Mouse (Mus musculus) limb, embryonic 12.5 days (tissue): ENCODE data around the gene Mgat5. TPM values are rescaled to one million over a fixed set of nuclear protein-coding genes. Genes with fewer than 3 reads are reported as not detected.

Source experiments
- ATAC-seq: fragments of 200-750 bp; cut with Nextera tagmentation; 2 replicates; pipeline ENCODE4 v1.8.0; 2017; ENCODE audit warnings: low read depth, moderate TSS enrichment; ENCODE audit not compliant: insufficient number of reproducible peaks, insufficient read depth, low FRiP score, low TSS enrichment
- H3K27ac ChIP-seq: fragments of 300-500 bp; sonication (generic); 2 replicates; pipeline ENCODE4 v1.5.1; 2016; ENCODE audit warnings: mild to moderate bottlenecking, moderate library complexity
- H3K27me3 ChIP-seq: fragments of 300-500 bp; sonication (generic); 2 replicates; pipeline ENCODE4 v1.6.1; 2016; ENCODE audit warnings: mild to moderate bottlenecking, moderate library complexity
- H3K36me3 ChIP-seq: fragments of 300-500 bp; sonication (generic); 2 replicates; pipeline ENCODE4 v1.6.1; 2016; ENCODE audit warnings: mild to moderate bottlenecking, moderate library complexity
- H3K4me1 ChIP-seq: fragments of 300-500 bp; sonication (generic); replicated peaks from 2 replicates; pipeline ENCODE4 v1.6.1; 2016
- H3K4me2 ChIP-seq: fragments of 300-500 bp; sonication (generic); 2 replicates; pipeline ENCODE4 v1.6.1; 2016; ENCODE audit warnings: mild to moderate bottlenecking, moderate library complexity
- H3K4me3 ChIP-seq: fragments of 300-500 bp; sonication (generic); replicated peaks from 2 replicates; pipeline ENCODE4 v1.5.1; 2016; ENCODE audit warnings: mild to moderate bottlenecking
- H3K9ac ChIP-seq: fragments of 300-500 bp; sonication (generic); replicated peaks from 2 replicates; pipeline ENCODE4 v1.6.1; 2016; ENCODE audit warnings: mild to moderate bottlenecking, moderate library complexity
- H3K9me3 ChIP-seq: fragments of 300-500 bp; sonication (generic); 2 replicates; pipeline ENCODE4 v1.6.1; 2016; ENCODE audit warnings: mild to moderate bottlenecking, moderate library complexity
- WGBS: fragments of 180-500 bp; shearing (Covaris S2); methylation state at CpG from one replicate; pipeline ENCODE4 v1.1.7; 2016; 5-methylcytosine and 5-hydroxymethylcytosine counted together
- polyA plus RNA-seq: library from polyadenylated mRNA; unstranded; fragments of >200 nt; fragmentation: Nextera tagmentation; extraction: Ambion mirVana; gene quantifications from 2 replicates; pipeline ENCODE4 v1.2.1, GENCODE M21; 2016

The Mgat5 gene
- polyA plus RNA-seq, 1 experiment from 2014 or later: 6.2 TPM

GRCm38 (mm10) chr1:127344913-127345312, 140.1 kb downstream of the Mgat5 start:
- no peak for ATAC-seq
- Histone ChIP-seq H3K9ac (no peak overlapping the region), H3K27ac (no peak overlapping the region), H3K36me3 (no peaks in the 10 kb centered on the region), H3K4me2 (no peak overlapping the region), H3K27me3 (no peaks in the 10 kb centered on the region), H3K9me3 (no peaks in the 10 kb centered on the region), H3K4me3 (no peak overlapping the region), H3K4me1 (peaks cover 9% of the 10 kb centered on the region)
- WGBS: 67% methylated on average over 9 of the region's 9 CpGs

GRCm38 (mm10) chr1:127346596-127347139, 141.9 kb downstream of the Mgat5 start:
- WGBS: 46% methylated on average over 3 of the region's 3 CpGs
- no peak for ATAC-seq
- no peak overlapping the region for H3K27ac ChIP-seq

GRCm38 (mm10) chr1:127347878-127348620, 143.2 kb downstream of the Mgat5 start:
- Histone ChIP-seq H3K27ac (no peak overlapping the region; the same call in 1 of the 2 replicates), H3K4me2 (no peak overlapping the region), H3K4me3 (no peak overlapping the region), H3K36me3 (no peaks in the 10 kb centered on the region), H3K9me3 (no peaks in the 10 kb centered on the region), H3K4me1 (peaks cover 9% of the 10 kb centered on the region), H3K27me3 (no peaks in the 10 kb centered on the region), H3K9ac (no peak overlapping the region)
- WGBS: 92% methylated on average over 3 of the region's 3 CpGs
- ATAC-seq: no peak

More at GRCm38 (mm10) chr1:127346596-127347139, 141.9 kb downstream of the Mgat5 start:
- Histone ChIP-seq H3K9me3 (no peaks in the 10 kb centered on the region), H3K36me3 (no peaks in the 10 kb centered on the region), H3K4me2 (no peak overlapping the region), H3K27me3 (no peaks in the 10 kb centered on the region), H3K4me3 (no peak overlapping the region), H3K9ac (no peak overlapping the region), H3K4me1 (peaks cover 9% of the 10 kb centered on the region)

- 66% methylated on average over 9 of the region's 9 CpGs for WGBS
- Histone ChIP-seq H3K4me1 (peaks cover 9% of the 10 kb centered on the region), H3K9me3 (no peaks in the 10 kb centered on the region), H3K4me3 (no peak overlapping the region), H3K4me2 (no peak overlapping the region), H3K9ac (no peak overlapping the region), H3K36me3 (no peaks in the 10 kb centered on the region), H3K27me3 (no peaks in the 10 kb centered on the region), H3K27ac (no peak overlapping the region)
- ATAC-seq: no peak
Measured at GRCm38 (mm10) chr1:127348642-127349341, 144.0 kb downstream of the Mgat5 start.

- H3K27ac ChIP-seq: no peak overlapping the region
- no peak for ATAC-seq
- H3K27me3 ChIP-seq: no peaks in the 10 kb centered on the region
- no peaks in the 10 kb centered on the region for H3K9me3 ChIP-seq
- H3K4me1 ChIP-seq: peaks cover 9% of the 10 kb centered on the region
- 91% methylated on average over 12 of the region's 12 CpGs for WGBS
- H3K36me3 ChIP-seq: no peaks in the 10 kb centered on the region
- no peak overlapping the region for H3K4me2 ChIP-seq
- no peak overlapping the region for H3K9ac ChIP-seq
- H3K4me3 ChIP-seq: no peak overlapping the region
Measured at GRCm38 (mm10) chr1:127351380-127352057, 146.7 kb downstream of the Mgat5 start.

- Histone ChIP-seq H3K4me2 (no peak overlapping the region), H3K9me3 (no peaks in the 10 kb centered on the region), H3K9ac (no peak overlapping the region), H3K4me3 (no peak overlapping the region), H3K36me3 (no peaks in the 10 kb centered on the region), H3K27ac (no peak overlapping the region), H3K27me3 (no peaks in the 10 kb centered on the region), H3K4me1 (peaks cover 9% of the 10 kb centered on the region)
- no peak for ATAC-seq
- 81% methylated on average over 4 of the region's 4 CpGs for WGBS
Measured at GRCm38 (mm10) chr1:127352131-127352793, 147.4 kb downstream of the Mgat5 start.

GRCm38 (mm10) chr1:127353408-127353807, 148.6 kb downstream of the Mgat5 start:
- 66% methylated on average over 9 of the region's 9 CpGs for WGBS
- H3K27ac ChIP-seq: no peak overlapping the region
- no peaks in the 10 kb centered on the region for H3K36me3 ChIP-seq
- no peak overlapping the region for H3K4me3 ChIP-seq
- no peaks in the 10 kb centered on the region for H3K27me3 ChIP-seq
- H3K4me2 ChIP-seq: no peak overlapping the region
- H3K4me1 ChIP-seq: peaks cover 6% of the 10 kb centered on the region
- no peak for ATAC-seq
- no peaks in the 10 kb centered on the region for H3K9me3 ChIP-seq
- H3K9ac ChIP-seq: no peak overlapping the region

- Histone ChIP-seq H3K4me1 (no peaks in the 10 kb centered on the region; the same call in 1 of the 2 replicates), H3K27me3 (no peaks in the 10 kb centered on the region), H3K36me3 (no peaks in the 10 kb centered on the region), H3K4me2 (no peak overlapping the region), H3K27ac (no peak overlapping the region), H3K9ac (no peak overlapping the region), H3K9me3 (no peaks in the 10 kb centered on the region), H3K4me3 (no peak overlapping the region)
- no peak for ATAC-seq
- 85% methylated on average over 5 of the region's 5 CpGs for WGBS
Measured at GRCm38 (mm10) chr1:127354152-127354551, 149.3 kb downstream of the Mgat5 start.

- 78% methylated on average over 3 of the region's 3 CpGs for WGBS
- Histone ChIP-seq H3K4me1 (no peaks in the 10 kb centered on the region), H3K36me3 (no peaks in the 10 kb centered on the region), H3K4me3 (no peak overlapping the region), H3K9ac (no peak overlapping the region), H3K27me3 (no peaks in the 10 kb centered on the region), H3K27ac (no peak overlapping the region), H3K4me2 (no peak overlapping the region), H3K9me3 (no peaks in the 10 kb centered on the region)
- no peak for ATAC-seq
Measured at GRCm38 (mm10) chr1:127355034-127355433, 150.2 kb downstream of the Mgat5 start.

GRCm38 (mm10) chr1:127363638-127364037, 158.8 kb downstream of the Mgat5 start:
- no peak overlapping the region for H3K27ac ChIP-seq
- H3K4me3 ChIP-seq: no peak overlapping the region
- no peak for ATAC-seq
- no peaks in the 10 kb centered on the region for H3K4me1 ChIP-seq
- H3K4me2 ChIP-seq: no peak overlapping the region
- no peak overlapping the region for H3K9ac ChIP-seq
- no peaks in the 10 kb centered on the region for H3K27me3 ChIP-seq
- 92% methylated on average over 7 of the region's 7 CpGs for WGBS
- H3K36me3 ChIP-seq: peaks cover 19% of the 10 kb centered on the region
- H3K9me3 ChIP-seq: no peaks in the 10 kb centered on the region

GRCm38 (mm10) chr1:127365706-127366105, 160.9 kb downstream of the Mgat5 start:
- WGBS: 91% methylated on average over 5 of the region's 5 CpGs
- Histone ChIP-seq H3K4me1 (no peaks in the 10 kb centered on the region), H3K9ac (no peak overlapping the region), H3K9me3 (no peaks in the 10 kb centered on the region), H3K4me3 (no peak overlapping the region), H3K27me3 (no peaks in the 10 kb centered on the region), H3K36me3 (peaks cover 30% of the 10 kb centered on the region), H3K4me2 (no peak overlapping the region), H3K27ac (no peak overlapping the region)
- no peak for ATAC-seq
